Mouse (Mus musculus): Measurements from ENCODE around the gene Chp1. TPM values are rescaled to one million over a fixed set of nuclear protein-coding genes. Genes with fewer than 3 reads are reported as not detected.

The Chp1 gene
- 7.7 and 12.7 TPM in 2 replicates for polyA plus RNA-seq (2012; ENCODE audit: low replicate concordance)

DNA sequence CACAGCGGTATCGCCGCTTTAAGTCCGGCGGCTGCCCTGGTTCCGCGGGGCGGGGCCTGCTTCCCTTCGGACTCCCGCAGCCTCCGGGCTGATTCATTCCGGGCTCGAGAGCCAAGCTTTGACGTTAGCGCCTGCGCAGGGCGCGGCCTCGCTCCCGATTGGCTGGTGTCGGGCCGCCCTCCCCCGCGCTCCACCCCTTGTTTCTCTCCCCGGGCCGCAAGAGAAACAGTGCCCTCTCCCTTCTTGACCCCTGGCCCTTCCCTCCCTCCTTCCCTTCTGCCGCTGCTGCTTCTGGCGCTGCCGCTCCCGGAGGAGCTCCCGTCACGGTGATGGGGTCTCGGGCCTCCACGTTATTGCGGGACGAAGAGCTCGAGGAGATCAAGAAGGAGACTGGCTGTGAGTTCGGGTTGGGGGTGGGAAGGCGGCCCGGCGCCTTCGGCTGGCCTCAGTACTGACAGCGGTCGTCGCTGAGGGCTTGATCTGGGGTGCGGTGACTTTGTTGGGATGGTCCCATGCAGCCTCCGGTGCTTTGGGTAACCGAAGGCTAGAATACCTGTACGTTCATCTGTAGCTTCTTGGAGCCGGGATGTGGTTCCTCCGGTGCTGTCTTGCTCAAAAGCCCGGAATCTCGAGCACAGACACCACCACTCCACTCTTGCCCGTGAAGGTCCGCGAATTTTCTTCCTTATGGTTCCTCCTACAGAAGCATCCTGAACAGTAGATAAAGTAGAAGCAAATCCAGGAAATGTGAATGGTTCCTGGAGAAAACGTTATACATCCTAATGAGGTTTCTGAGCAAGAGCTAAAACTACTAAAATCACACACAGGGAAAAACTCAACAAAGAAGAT, at the start of gene Chp1, which contains the start of gene Exd1:
Chp1 (plus strand) TSS at position 176 of the 849 bp plus-strand sequence.
Exd1 (minus strand) TSS at position 106 of the 849 bp plus-strand sequence.

DNA sequence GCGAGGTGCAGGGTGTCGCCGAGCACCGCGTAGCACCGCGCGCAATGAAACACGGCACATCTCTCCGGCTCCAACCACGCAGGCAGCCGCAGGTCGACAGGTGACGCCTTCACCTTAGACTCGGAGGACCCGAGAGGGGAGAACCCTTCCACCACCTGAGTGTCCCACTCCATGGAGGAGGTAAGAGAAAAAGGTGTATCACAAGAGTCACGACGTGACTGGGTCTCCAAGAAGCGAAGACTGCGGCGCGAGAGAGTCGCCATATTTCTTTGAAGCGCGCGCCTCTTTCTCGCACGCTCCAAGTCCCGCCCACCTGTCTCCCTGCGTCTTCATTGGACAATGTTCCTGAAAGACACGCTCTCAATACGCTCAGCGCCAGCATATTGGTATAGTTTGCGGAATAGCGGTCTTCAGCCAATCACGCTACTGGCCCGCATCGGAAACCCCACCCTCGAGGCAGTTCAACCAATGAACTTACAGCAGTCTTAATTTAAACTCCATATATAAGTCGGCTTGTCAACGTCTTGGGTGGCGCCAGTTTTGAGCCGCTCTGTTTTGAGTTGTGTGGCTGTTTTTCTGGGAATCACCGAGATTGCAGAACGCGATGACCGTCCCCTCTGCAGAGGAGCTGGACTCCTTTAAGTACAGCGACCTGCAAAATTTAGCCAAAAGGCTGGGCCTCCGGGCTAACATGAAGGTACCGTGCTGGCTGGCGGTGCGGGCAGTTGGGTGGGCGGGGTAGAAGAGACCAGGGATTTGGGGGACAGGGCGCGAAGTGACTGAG, 70.9 kb downstream of the Chp1 start, which contains the start of the genes Nusap1 and Oip5:
Nusap1 (plus strand) TSS at position 100 of the 784 bp plus-strand sequence.
Oip5 (minus strand) TSS at position 271 of the 784 bp plus-strand sequence.

Other genes starting within 250 kb of the Chp1 start
- gene Dll4, start 221.9 kb upstream of the Chp1 start, polyA plus RNA-seq (2012; ENCODE audit: low replicate concordance) = 1.1 and 1.5 TPM in 2 replicates
- 24.8 and 43.3 TPM in 2 replicates for gene Chac1, start 196.5 kb upstream of the Chp1 start, polyA plus RNA-seq (2012; ENCODE audit: low replicate concordance)
- 5.3 and 6.5 TPM in 2 replicates for gene Ino80, start 70.0 kb upstream of the Chp1 start, polyA plus RNA-seq (2012; ENCODE audit: low replicate concordance)
- gene Exd1, start 70 bp upstream of the Chp1 start, polyA plus RNA-seq (2012; ENCODE audit: low replicate concordance) = 0.02 and 0.26 TPM in 2 replicates
- 1.7 and 3.2 TPM in 2 replicates for gene Nusap1, start 70.6 kb downstream of the Chp1 start, polyA plus RNA-seq (2012; ENCODE audit: low replicate concordance)
- gene Oip5, start 70.8 kb downstream of the Chp1 start, polyA plus RNA-seq (2012; ENCODE audit: low replicate concordance) = 7.5 and 30.5 TPM in 2 replicates
- 2.2 and 3.8 TPM in 2 replicates for gene Ndufaf1, start 115.1 kb downstream of the Chp1 start, polyA plus RNA-seq (2012; ENCODE audit: low replicate concordance)
- gene Rtf1, start 127.4 kb downstream of the Chp1 start, polyA plus RNA-seq (2012; ENCODE audit: low replicate concordance) = 10.0 and 27.0 TPM in 2 replicates
- gene Itpka, start 194.6 kb downstream of the Chp1 start, polyA plus RNA-seq (2012; ENCODE audit: low replicate concordance) = 0.60 and 0.65 TPM in 2 replicates
- gene Ltk, start 212.7 kb downstream of the Chp1 start, polyA plus RNA-seq (2012; ENCODE audit: low replicate concordance) = 1.1 and 1.3 TPM in 2 replicates
- 9.6 and 36.8 TPM in 2 replicates for gene Rpap1, start 239.8 kb downstream of the Chp1 start, polyA plus RNA-seq (2012; ENCODE audit: low replicate concordance)

Data from leukemia stem cell, adult 10-12 weeks (primary cell).